Mouse (Mus musculus) CH12.LX (cell line): ENCODE results near the gene Bri3. TPM values are rescaled to one million over a fixed set of nuclear protein-coding genes. Genes with fewer than 3 reads are reported as not detected.

Source experiments
- DNase-seq: peaks from one replicate; pipeline ENCODE4 v3.0.0-alpha.2; 2013; ENCODE audit errors: extremely low read depth
- H3K27ac ChIP-seq: 2 replicates; pipeline ENCODE4 v1.5.1; 2012; ENCODE audit warnings: low read depth, mild to moderate bottlenecking, control low read depth, moderate library complexity; ENCODE audit not compliant: insufficient read depth
- H3K27me3 ChIP-seq: replicated peaks from 2 replicates; pipeline ENCODE3; 2012; ENCODE audit warnings: inconsistent platforms
- H3K36me3 ChIP-seq, 2 experiments: replicated peaks in 1 of 2; 2 replicates each; pipeline versions ENCODE3 to v1.6.1; 2012; ENCODE audit warnings: inconsistent platforms in 1 of 2, low read length in 1 of 2, mild to moderate bottlenecking in 1 of 2, mixed read lengths in 1 of 2, moderate library complexity in 1 of 2; ENCODE audit not compliant: control insufficient read depth in 1 of 2, insufficient read depth in 1 of 2
- H3K4me1 ChIP-seq, 2 experiments: 2 replicates each; pipeline ENCODE4 v1.6.1; 2012; ENCODE audit warnings: inconsistent platforms in 1 of 2, moderate library complexity in 1 of 2; ENCODE audit not compliant: insufficient read depth in 2 of 2, control insufficient read depth in 1 of 2
- H3K4me2 ChIP-seq: 2 replicates; pipeline ENCODE4 v1.6.1; 2012; ENCODE audit warnings: low read depth, mild to moderate bottlenecking, control low read depth; ENCODE audit not compliant: poor library complexity, insufficient read depth, severe bottlenecking
- H3K4me3 ChIP-seq, 3 experiments: fragments of 150-350 bp in 1 of 3; sonication (generic) in 1 of 3; replicated peaks in 1 of 3; 2 replicates each; pipeline versions ENCODE3 to v1.5.1; 2011 to 2012; ENCODE audit warnings: low read depth in 2 of 3, low read length in 2 of 3, mild to moderate bottlenecking in 2 of 3, moderate library complexity in 2 of 3, control low read depth in 1 of 3, improper control_type of control experiment in 1 of 3, inconsistent platforms in 1 of 3, mixed read lengths in 1 of 3; ENCODE audit not compliant: poor library complexity in 1 of 3
- H3K79me2 ChIP-seq: replicated peaks from 2 replicates; pipeline ENCODE4 v1.6.1; 2012; ENCODE audit warnings: mild to moderate bottlenecking, moderate library complexity; ENCODE audit not compliant: control insufficient read depth, poor library complexity, insufficient read depth, severe bottlenecking; ENCODE audit errors: extremely low read depth
- H3K9ac ChIP-seq: 2 replicates; pipeline ENCODE4 v1.6.1; 2012; ENCODE audit warnings: low read depth, mild to moderate bottlenecking, control low read depth, moderate library complexity; ENCODE audit not compliant: insufficient read depth
- H3K9me3 ChIP-seq: replicated peaks from 2 replicates; pipeline ENCODE3; 2012; ENCODE audit warnings: low read length, inconsistent platforms, mixed read lengths
- CHD2 ChIP-seq: IDR thresholded peaks from 2 replicates; pipeline ENCODE4 v1.6.1; 2011; ENCODE audit warnings: low read length, improper control_type of control experiment
- CTCF ChIP-seq, 2 experiments: IDR thresholded peaks in 1 of 2; conservative IDR thresholded peaks in 1 of 2; 2 replicates each; pipeline ENCODE4 v1.5.1; 2011 to 2012; ENCODE audit warnings: low read depth in 2 of 2, low read length in 2 of 2, improper control_type of control experiment in 1 of 2, inconsistent platforms in 1 of 2, mild to moderate bottlenecking in 1 of 2, moderate library complexity in 1 of 2
- E2F4 ChIP-seq: IDR thresholded peaks from 2 replicates; pipeline ENCODE4 v1.6.1; 2011; ENCODE audit warnings: low read depth, low read length, improper control_type of control experiment; ENCODE audit not compliant: insufficient replicate concordance
- ELF1 ChIP-seq: IDR thresholded peaks from 2 replicates; pipeline ENCODE4 v1.6.1; 2014; ENCODE audit warnings: low read depth, mild to moderate bottlenecking, inconsistent platforms, low read length, improper control_type of control experiment
- EP300 ChIP-seq: IDR thresholded peaks from 2 replicates; pipeline ENCODE4 v1.6.1; 2011; ENCODE audit warnings: low read length, improper control_type of control experiment
- ETS1 ChIP-seq: conservative IDR thresholded peaks from 2 replicates; pipeline ENCODE4 v1.6.1; 2012; ENCODE audit warnings: low read depth, mild to moderate bottlenecking, inconsistent platforms, low read length, improper control_type of control experiment, moderate library complexity
- GABPA ChIP-seq: IDR thresholded peaks from 2 replicates; pipeline ENCODE4 v1.6.1; 2012; ENCODE audit warnings: low read depth, low read length, improper control_type of control experiment, inconsistent platforms; ENCODE audit not compliant: insufficient replicate concordance
- HCFC1 ChIP-seq: IDR thresholded peaks from 2 replicates; pipeline ENCODE4 v1.6.1; 2012; ENCODE audit warnings: low read depth, mild to moderate bottlenecking, inconsistent platforms, low read length, improper control_type of control experiment
- IRF4 ChIP-seq: IDR thresholded peaks from 2 replicates; pipeline ENCODE4 v1.6.1; 2014; ENCODE audit warnings: low read depth, mild to moderate bottlenecking, inconsistent platforms, low read length, improper control_type of control experiment
- JUN ChIP-seq: IDR thresholded peaks from 2 replicates; pipeline ENCODE4 v1.6.1; 2011; ENCODE audit warnings: low read depth, mild to moderate bottlenecking, low read length, improper control_type of control experiment, moderate library complexity; ENCODE audit not compliant: insufficient read depth
- MYC ChIP-seq: IDR thresholded peaks from 2 replicates; pipeline ENCODE4 v1.6.1; 2011; ENCODE audit warnings: low read depth, mild to moderate bottlenecking, improper control_type of control experiment, low read length
- NELFE ChIP-seq: IDR thresholded peaks from 2 replicates; pipeline ENCODE4 v1.6.1; 2011; ENCODE audit warnings: low read depth, low read length, improper control_type of control experiment
- NRF1 ChIP-seq: IDR thresholded peaks from 2 replicates; pipeline ENCODE4 v1.6.1; 2014; ENCODE audit warnings: low read depth, mild to moderate bottlenecking, inconsistent platforms, low read length, improper control_type of control experiment, moderate library complexity
- POLR2A ChIP-seq: IDR thresholded peaks from 2 replicates; pipeline ENCODE4 v1.6.1; 2011; ENCODE audit warnings: low read depth, mild to moderate bottlenecking, improper control_type of control experiment, low read length
- POLR2AphosphoS2 ChIP-seq: IDR thresholded peaks from 2 replicates; pipeline ENCODE4 v1.6.1; 2011; ENCODE audit warnings: low read depth, low read length, improper control_type of control experiment
- RAD21 ChIP-seq: IDR thresholded peaks from 2 replicates; pipeline ENCODE4 v1.6.1; 2011; ENCODE audit warnings: low read depth, mild to moderate bottlenecking, low read length, improper control_type of control experiment, moderate library complexity
- SIN3A ChIP-seq: IDR thresholded peaks from 2 replicates; pipeline ENCODE4 v1.6.1; 2012; ENCODE audit warnings: low read length, improper control_type of control experiment, inconsistent platforms
- SMC3 ChIP-seq: IDR thresholded peaks from 2 replicates; pipeline ENCODE4 v1.6.1; 2011; ENCODE audit warnings: low read depth, low read length, improper control_type of control experiment
- TBP ChIP-seq: conservative IDR thresholded peaks from 2 replicates; pipeline ENCODE4 v1.6.1; 2011; ENCODE audit warnings: low read depth, low read length, improper control_type of control experiment
- UBTF ChIP-seq: IDR thresholded peaks from 2 replicates; pipeline ENCODE4 v1.6.1; 2012; ENCODE audit warnings: low read depth, mild to moderate bottlenecking, inconsistent platforms, low read length, improper control_type of control experiment, moderate library complexity
- USF1 ChIP-seq: IDR thresholded peaks from 2 replicates; pipeline ENCODE4 v1.6.1; 2014; ENCODE audit warnings: low read depth, mild to moderate bottlenecking, inconsistent platforms, low read length, improper control_type of control experiment
- USF2 ChIP-seq: conservative IDR thresholded peaks from 2 replicates; pipeline ENCODE4 v1.6.1; 2011; ENCODE audit warnings: low read depth, low read length, improper control_type of control experiment
- ZC3H11A ChIP-seq: IDR thresholded peaks from 2 replicates; pipeline ENCODE4 v1.6.1; 2012; ENCODE audit warnings: low read depth, mild to moderate bottlenecking, inconsistent platforms, low read length, improper control_type of control experiment
- dilution Hi-C: fragments of 300-500 bp; cut with MboI; formaldehyde crosslinking; loops from 2 replicates; pipeline ENCODE4 v1.14.3; 2020; ENCODE audit warnings: low sequenced_read_pairs; ENCODE audit not compliant: extremely low pct_unique_long_range_greater_than_20kb, extremely low pct_ligation_motif_present
- in situ Hi-C: fragments of 300-500 bp; cut with MboI; formaldehyde crosslinking; loops from 3 replicates; pipeline ENCODE4 v1.14.3; 2019; ENCODE audit warnings: low sequenced_read_pairs, low pct_ligation_motif_present, low pct_unique_long_range_greater_than_20kb, mixed read lengths
- polyA plus RNA-seq: library from polyadenylated mRNA; unstranded; fragments of >175 nt; gene quantifications from 2 replicates; pipeline ENCODE4 v1.2.1, GENCODE M21; 2012; ENCODE audit warnings: low read depth; ENCODE audit not compliant: insufficient read length
- total RNA-seq, 2 experiments: library from RNA; depleted of rRNA; stranded (reverse); fragments of 300-350 nt in 1 of 2; fragments of >200 nt in 1 of 2; gene quantifications; 2 replicates each; pipeline ENCODE4 v1.2.3; 2012 to 2014

The Bri3 gene
- total and polyA plus RNA-seq, 3 experiments = 9.3 to 41.7 (median 20.3) TPM

GRCm38 (mm10) chr5:144207478-144207877 lies 36.8 kb upstream of the Bri3 start:
- TF ChIP-seq GABPA = no peak
- TF ChIP-seq ZC3H11A = no peak
- TF ChIP-seq CTCF (conservative IDR thresholded peaks at IDR 0.05 in 1 of 2, IDR thresholded peaks at IDR 0.05 in 1 of 2; ENCODE audit: low read depth in 2 of 2, low read length in 2 of 2) = peak; percentile 52 to 76; a peak in 3 of 4 replicates
- TF ChIP-seq SIN3A = no peak
- peak; percentile 62 for TF ChIP-seq SMC3
- no peak for TF ChIP-seq MYC
- TF ChIP-seq RAD21 = peak; percentile 55
- TF ChIP-seq, all 38 proteins: peak for 3
- in situ Hi-C loops = loop anchor here (25.0 kb wide), 1 partner anchor 530 kb away; no protein-coding TSS in a partner anchor
- no peaks in the 10 kb centered on the region for H3K4me1 ChIP-seq
- no peak overlapping the region for H3K4me2 ChIP-seq
- H3K27me3 ChIP-seq = no peaks in the 10 kb centered on the region
- H3K36me3 ChIP-seq = peaks cover 4 to 86% of the 10 kb centered on the region in 2 experiments
- peaks cover 3% of the 10 kb centered on the region for H3K9me3 ChIP-seq
- H3K9ac ChIP-seq = no peak overlapping the region
- no peak for DNase-seq
- H3K79me2 ChIP-seq = no peaks in the 10 kb centered on the region
- H3K4me3 ChIP-seq = no peak overlapping the region
- no peak overlapping the region for H3K27ac ChIP-seq
- dilution Hi-C loops = no loop called here

GRCm38 (mm10) chr5:144214453-144214852 lies 29.8 kb upstream of the Bri3 start:
- Histone ChIP-seq H3K9me3 (no peaks in the 10 kb centered on the region), H3K4me2 (no peak overlapping the region), H3K36me3 (peaks cover 0 to 73% of the 10 kb centered on the region in 2 experiments), H3K79me2 (no peaks in the 10 kb centered on the region), H3K4me1 (peaks cover 11 to 27% of the 10 kb centered on the region in 2 experiments), H3K9ac (no peak overlapping the region), H3K27ac (no peak overlapping the region), H3K4me3 (peak overlapping the region in 1 of 3 experiments; percentile 33), H3K27me3 (no peaks in the 10 kb centered on the region)
- dilution Hi-C loops (no loop called here), in situ Hi-C loops (loop anchor here (25.0 kb wide), 1 partner anchor 523 kb away; no protein-coding TSS in a partner anchor)
- TF ChIP-seq E2F4 = no peak
- peak; percentile 90 to 91 for TF ChIP-seq CTCF (conservative IDR thresholded peaks at IDR 0.05 in 1 of 2, IDR thresholded peaks at IDR 0.05 in 1 of 2; ENCODE audit: low read depth in 2 of 2, low read length in 2 of 2)
- peak; percentile 92 for TF ChIP-seq SMC3
- TF ChIP-seq NELFE = peak; percentile 37; the same call in 1 of the 2 replicates
- peak; percentile 51 for TF ChIP-seq ZC3H11A
- TF ChIP-seq NRF1 = no peak
- TF ChIP-seq RAD21 = peak; percentile 71
- TF ChIP-seq IRF4 = peak; percentile 59
- TF ChIP-seq MYC = 0 out of 2 replicates have a peak, but pooled peaks have one; percentile 40
- no peak for TF ChIP-seq USF1
- DNase-seq = peak; percentile 63

GRCm38 (mm10) chr5:144215992-144216391 lies 28.2 kb upstream of the Bri3 start:
- in situ Hi-C loops (loop anchor here (25.0 kb wide), 1 partner anchor 521 kb away; no protein-coding TSS in a partner anchor), dilution Hi-C loops (no loop called here)
- no peaks in the 10 kb centered on the region for H3K9me3 ChIP-seq
- no peak for TF ChIP-seq ZC3H11A
- TF ChIP-seq EP300 = no peak
- no peak for TF ChIP-seq GABPA
- TF ChIP-seq SMC3 = no peak
- TF ChIP-seq HCFC1 = no peak
- no peak for TF ChIP-seq POLR2A
- TF ChIP-seq POLR2AphosphoS2 = no peak
- TF ChIP-seq UBTF = no peak
- TF ChIP-seq CHD2 = no peak
- TF ChIP-seq ELF1 = no peak
- TF ChIP-seq ETS1 = no peak
- TF ChIP-seq JUN = no peak
- no peak for TF ChIP-seq NELFE
- no peak for TF ChIP-seq TBP
- TF ChIP-seq USF2 = no peak
- TF ChIP-seq RAD21 = no peak
- no peak for TF ChIP-seq NRF1
- no peaks in the 10 kb centered on the region for H3K27me3 ChIP-seq
- no peak overlapping the region for H3K9ac ChIP-seq
- H3K4me3 ChIP-seq = no peak overlapping the region
- peaks cover 0 to 58% of the 10 kb centered on the region in 2 experiments for H3K36me3 ChIP-seq
- no peak overlapping the region for H3K27ac ChIP-seq
- H3K4me2 ChIP-seq = no peak overlapping the region
- no peak for DNase-seq
- no peaks in the 10 kb centered on the region for H3K79me2 ChIP-seq
- peaks cover 11 to 27% of the 10 kb centered on the region in 2 experiments for H3K4me1 ChIP-seq
